Mouse (Mus musculus): ENCODE data around the gene Nemp1. TPM values are rescaled to one million over a fixed set of nuclear protein-coding genes. Genes with fewer than 3 reads are reported as not detected.

Nemp1 gene
- polyA plus RNA-seq, 1 experiment from 2014 or later, result 11.2 TPM

- Histone ChIP-seq H3K4me3 (ENCODE audit: low read depth, low read length) (peak overlapping the region; percentile 85), H3K4me2 (ENCODE audit: low read depth, low read length) (peak overlapping the region; percentile 73), H3K27ac (replicated peaks; ENCODE audit: low read depth, low read length) (peak overlapping the region; percentile 99), H3K36me3 (ENCODE audit: control insufficient read depth, insufficient read depth, low read length) (peaks cover 39% of the 10 kb centered on the region), H3K9ac (ENCODE audit: low read depth, low read length) (peak overlapping the region; percentile 86), H3K9me3 (ENCODE audit: control insufficient read depth, low read length) (no peaks in the 10 kb centered on the region), H3K4me1 (ENCODE audit: control insufficient read depth, insufficient read depth, low read length) (peaks cover 43% of the 10 kb centered on the region), H3K27me3 (replicated peaks; ENCODE audit: control insufficient read depth, insufficient read depth, low read length) (no peaks in the 10 kb centered on the region)
- ATAC-seq (ENCODE audit: low read depth), result no peak
- WGBS, result 5% methylated on average over 14 of the region's 14 CpGs
- DNase-seq (ENCODE audit: low spot score), result no peak
Observed at GRCm38 (mm10) chr10:127665366-127666181, 1.1 kb upstream of the Nemp1 start.

DNA sequence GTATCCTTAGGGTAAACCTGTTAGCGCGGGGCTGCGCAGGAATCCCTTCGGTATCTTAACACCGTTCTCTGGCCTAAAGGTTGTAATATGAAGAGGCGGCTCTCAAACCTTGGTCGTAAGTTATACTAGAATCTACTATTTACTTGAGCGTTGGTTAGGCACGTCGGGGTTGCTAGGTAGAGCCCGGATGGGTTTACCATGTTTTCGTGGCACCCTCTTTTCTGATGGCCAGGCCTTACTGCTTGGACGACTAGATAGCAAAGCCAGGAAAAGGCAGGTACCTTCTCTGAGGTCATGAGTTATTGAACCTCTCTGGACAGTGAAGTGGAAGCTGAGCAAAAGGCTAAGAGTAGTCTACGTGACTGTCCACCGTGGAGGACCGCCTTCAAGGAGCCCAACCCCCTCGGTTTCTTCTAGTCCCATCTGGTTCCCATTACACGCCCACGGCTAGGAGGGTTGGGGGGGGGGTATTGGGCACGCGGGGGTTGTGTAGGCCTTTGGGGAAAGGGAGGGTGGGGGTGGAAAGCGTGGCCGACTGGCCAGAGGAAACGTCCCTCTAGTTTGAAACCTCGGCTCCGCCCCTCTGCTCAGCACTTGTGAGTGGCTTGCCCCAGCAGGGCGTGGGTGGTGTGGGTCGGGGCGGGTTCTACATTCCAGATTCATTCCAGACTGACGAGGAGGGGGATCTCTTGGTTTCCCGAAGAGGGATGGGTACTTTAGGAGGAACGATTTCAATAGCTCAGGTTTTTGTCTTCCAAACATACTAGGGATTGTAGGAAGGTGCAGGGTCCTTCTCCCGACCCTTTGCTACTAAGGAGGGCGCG, 780 bp downstream of the Nemp1 start:
- H3K4me1 ChIP-seq (ENCODE audit: control insufficient read depth, insufficient read depth, low read length), result peaks cover 30% of the 10 kb centered on the region
- H3K36me3 ChIP-seq (ENCODE audit: control insufficient read depth, insufficient read depth, low read length), result peaks cover 26% of the 10 kb centered on the region
- peak overlapping the region; percentile 99 for H3K27ac ChIP-seq (replicated peaks; ENCODE audit: low read depth, low read length)
- WGBS, result 1% methylated on average over 35 of the region's 35 CpGs
- peak overlapping the region; percentile 73 for H3K4me2 ChIP-seq (ENCODE audit: low read depth, low read length)
- ATAC-seq (ENCODE audit: low read depth) (peak; percentile 75), DNase-seq (ENCODE audit: low spot score) (peak; percentile 98)
- no peaks in the 10 kb centered on the region for H3K9me3 ChIP-seq (ENCODE audit: control insufficient read depth, low read length)
- no peaks in the 10 kb centered on the region for H3K27me3 ChIP-seq (replicated peaks; ENCODE audit: control insufficient read depth, insufficient read depth, low read length)
- H3K9ac ChIP-seq (ENCODE audit: low read depth, low read length), result peak overlapping the region; percentile 86
- H3K4me3 ChIP-seq (ENCODE audit: low read depth, low read length), result peak overlapping the region; percentile 85

DNA sequence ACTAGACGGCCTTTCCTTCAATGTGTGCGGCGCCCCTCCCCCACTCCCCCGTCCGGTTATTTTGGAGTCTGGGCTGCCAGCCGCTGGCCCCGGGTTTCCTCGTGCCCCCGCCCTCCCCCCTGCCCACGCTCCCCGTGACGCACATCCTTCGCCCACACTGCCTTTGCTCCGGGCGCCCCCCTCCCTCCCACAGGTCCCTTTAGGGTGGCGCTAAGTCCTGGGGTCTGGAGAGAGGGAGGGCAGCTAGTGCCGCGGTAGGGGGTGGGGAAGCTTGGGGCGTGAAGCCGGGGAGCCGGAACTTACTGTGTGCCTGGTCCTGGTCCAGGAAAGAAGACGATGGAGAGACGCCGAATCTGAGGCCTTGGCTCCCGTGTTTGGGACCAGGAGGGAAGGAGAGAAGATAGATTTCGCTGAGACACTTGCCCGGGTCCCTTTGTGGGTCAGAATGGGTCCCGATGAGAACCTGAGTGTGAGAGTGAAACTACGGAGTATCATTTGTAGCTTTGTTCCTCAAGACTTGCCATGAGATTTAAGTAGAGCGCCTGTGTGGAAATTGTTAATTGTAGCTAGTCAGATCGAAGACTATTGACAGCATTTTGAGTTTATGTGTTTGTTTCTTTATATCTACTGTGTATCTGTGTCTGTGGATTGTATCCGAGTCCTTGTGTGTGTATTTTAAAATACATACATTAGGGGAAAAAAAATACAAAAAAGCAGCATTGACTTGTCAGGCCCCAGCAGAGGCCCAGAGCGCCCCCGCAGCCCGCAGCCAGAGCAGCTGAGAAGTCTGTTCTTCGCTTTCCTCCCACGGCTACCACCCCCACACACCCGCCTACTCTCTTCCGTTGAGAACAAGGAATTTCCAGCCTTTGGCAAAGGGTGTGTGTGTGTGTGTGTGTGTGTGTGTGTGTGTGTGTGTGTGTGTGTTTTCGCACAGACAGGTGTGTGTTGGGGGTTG, 1.7 kb downstream of the Nemp1 start, which contains the start of gene Nab2:
Gene Nab2, minus strand, starts transcription at position 476 of the 958 bp plus-strand sequence.
- peaks cover 17% of the 10 kb centered on the region for H3K36me3 ChIP-seq (ENCODE audit: control insufficient read depth, insufficient read depth, low read length)
- H3K9me3 ChIP-seq (ENCODE audit: control insufficient read depth, low read length), result no peaks in the 10 kb centered on the region
- H3K4me1 ChIP-seq (ENCODE audit: control insufficient read depth, insufficient read depth, low read length), result peaks cover 21% of the 10 kb centered on the region
- H3K27me3 ChIP-seq (replicated peaks; ENCODE audit: control insufficient read depth, insufficient read depth, low read length), result no peaks in the 10 kb centered on the region
- WGBS, result under 1% methylated on average over 38 of the region's 40 CpGs
- H3K4me3 ChIP-seq (ENCODE audit: low read depth, low read length), result peak within 1 kb of the TSS; percentile 85
- peak within 1 kb of the TSS; percentile 86 for H3K9ac ChIP-seq (ENCODE audit: low read depth, low read length)
- ATAC-seq (ENCODE audit: low read depth) (peak; percentile 51), DNase-seq (ENCODE audit: low spot score) (peak; percentile 92)
- H3K27ac ChIP-seq (replicated peaks; ENCODE audit: low read depth, low read length), result peak within 1 kb of the TSS; percentile 99
- H3K4me2 ChIP-seq (ENCODE audit: low read depth, low read length), result peak within 1 kb of the TSS; percentile 73

- 5% methylated on average over 7 of the region's 7 CpGs for WGBS
- H3K9me3 ChIP-seq (ENCODE audit: control insufficient read depth, low read length), result no peaks in the 10 kb centered on the region
- DNase-seq (ENCODE audit: low spot score) (peak; percentile 75), ATAC-seq (ENCODE audit: low read depth) (no peak)
- peaks cover 15% of the 10 kb centered on the region for H3K4me1 ChIP-seq (ENCODE audit: control insufficient read depth, insufficient read depth, low read length)
- no peaks in the 10 kb centered on the region for H3K27me3 ChIP-seq (replicated peaks; ENCODE audit: control insufficient read depth, insufficient read depth, low read length)
- H3K9ac ChIP-seq (ENCODE audit: low read depth, low read length), result peak overlapping the region; percentile 86; the same call in 1 of the 2 replicates
- H3K4me2 ChIP-seq (ENCODE audit: low read depth, low read length), result peak overlapping the region; percentile 73
- peak overlapping the region; percentile 85 for H3K4me3 ChIP-seq (ENCODE audit: low read depth, low read length)
- peaks cover 9% of the 10 kb centered on the region for H3K36me3 ChIP-seq (ENCODE audit: control insufficient read depth, insufficient read depth, low read length)
- peak overlapping the region; percentile 99 for H3K27ac ChIP-seq (replicated peaks; ENCODE audit: low read depth, low read length)
Observed at GRCm38 (mm10) chr10:127669170-127669569, 2.5 kb downstream of the Nemp1 start.

GRCm38 (mm10) chr10:127670185-127670584, 3.5 kb downstream of the Nemp1 start:
- Histone ChIP-seq H3K4me2 (ENCODE audit: low read depth, low read length) (no peak overlapping the region), H3K27ac (replicated peaks; ENCODE audit: low read depth, low read length) (no peak overlapping the region), H3K4me3 (ENCODE audit: low read depth, low read length) (no peak overlapping the region), H3K27me3 (replicated peaks; ENCODE audit: control insufficient read depth, insufficient read depth, low read length) (no peaks in the 10 kb centered on the region), H3K9me3 (ENCODE audit: control insufficient read depth, low read length) (no peaks in the 10 kb centered on the region), H3K9ac (ENCODE audit: low read depth, low read length) (no peak overlapping the region), H3K4me1 (ENCODE audit: control insufficient read depth, insufficient read depth, low read length) (peaks cover 5% of the 10 kb centered on the region), H3K36me3 (ENCODE audit: control insufficient read depth, insufficient read depth, low read length) (no peaks in the 10 kb centered on the region)
- WGBS, result 79% methylated on average over 2 of the region's 2 CpGs
- no peak for ATAC-seq (ENCODE audit: low read depth)
- DNase-seq (ENCODE audit: low spot score), result no peak

DNA sequence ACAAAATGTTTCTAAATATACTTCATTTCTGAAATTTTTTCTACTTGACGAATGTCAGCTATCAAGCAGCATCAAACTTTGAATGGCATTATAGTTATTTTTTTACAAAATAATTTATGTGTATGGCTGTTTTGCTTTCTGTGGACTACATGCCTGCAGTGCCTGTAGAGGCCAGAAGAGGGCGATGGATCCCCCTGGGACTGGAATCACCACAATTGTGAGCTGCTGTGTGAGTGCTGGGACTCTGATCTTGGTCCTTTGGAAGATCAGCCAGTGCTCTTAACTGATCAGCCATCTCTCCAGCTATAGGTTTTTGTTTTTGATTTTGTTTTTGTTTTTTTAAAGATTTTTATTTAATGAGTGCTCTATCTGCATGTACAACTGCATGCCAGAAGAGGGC, 4.6 kb downstream of the Nemp1 start:
- H3K27ac ChIP-seq (replicated peaks; ENCODE audit: low read depth, low read length), result no peak overlapping the region
- 34% methylated on average over 2 of the region's 2 CpGs for WGBS
- H3K4me1 ChIP-seq (ENCODE audit: control insufficient read depth, insufficient read depth, low read length), result peaks cover 5% of the 10 kb centered on the region; the same call in 1 of the 2 replicates
- H3K4me3 ChIP-seq (ENCODE audit: low read depth, low read length), result no peak overlapping the region
- no peak overlapping the region for H3K4me2 ChIP-seq (ENCODE audit: low read depth, low read length)
- DNase-seq (ENCODE audit: low spot score) (no peak), ATAC-seq (ENCODE audit: low read depth) (no peak)
- H3K9me3 ChIP-seq (ENCODE audit: control insufficient read depth, low read length), result no peaks in the 10 kb centered on the region
- H3K9ac ChIP-seq (ENCODE audit: low read depth, low read length), result no peak overlapping the region
- no peaks in the 10 kb centered on the region for H3K36me3 ChIP-seq (ENCODE audit: control insufficient read depth, insufficient read depth, low read length)
- no peaks in the 10 kb centered on the region for H3K27me3 ChIP-seq (replicated peaks; ENCODE audit: control insufficient read depth, insufficient read depth, low read length)

DNA sequence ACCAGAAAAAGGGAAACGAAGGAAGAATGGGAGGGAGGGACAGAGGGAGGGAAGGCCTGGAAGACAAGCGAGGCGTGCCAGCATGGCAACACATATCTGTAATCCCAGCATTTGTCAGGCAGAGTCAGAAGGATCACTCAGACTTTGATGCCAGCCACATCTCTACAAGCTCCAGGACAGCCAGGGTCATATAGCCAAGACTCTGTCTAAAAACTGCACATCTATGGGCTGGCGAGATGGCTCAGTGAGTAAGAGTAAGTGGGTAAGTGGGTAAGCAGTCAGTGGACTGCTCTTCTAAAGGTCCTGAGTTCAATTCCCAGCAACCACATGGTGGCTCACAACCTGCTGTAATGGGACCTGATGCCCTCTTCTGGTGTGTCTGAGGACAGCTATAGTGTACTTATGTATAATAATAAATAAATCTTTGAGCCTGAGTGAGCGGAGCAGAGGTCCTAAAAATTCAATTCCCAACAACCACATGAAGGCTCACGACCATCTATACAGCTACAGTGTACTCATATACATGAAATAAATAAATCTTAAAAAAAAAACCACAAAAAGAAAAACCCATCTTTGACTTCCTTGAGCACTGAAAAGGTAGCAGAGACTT, 7.5 kb downstream of the Nemp1 start:
- Histone ChIP-seq H3K4me3 (ENCODE audit: low read depth, low read length) (no peak overlapping the region), H3K36me3 (ENCODE audit: control insufficient read depth, insufficient read depth, low read length) (no peaks in the 10 kb centered on the region), H3K4me2 (ENCODE audit: low read depth, low read length) (no peak overlapping the region), H3K9ac (ENCODE audit: low read depth, low read length) (no peak overlapping the region), H3K4me1 (ENCODE audit: control insufficient read depth, insufficient read depth, low read length) (peaks cover 5% of the 10 kb centered on the region; the same call in 1 of the 2 replicates), H3K27ac (replicated peaks; ENCODE audit: low read depth, low read length) (no peak overlapping the region), H3K9me3 (ENCODE audit: control insufficient read depth, low read length) (no peaks in the 10 kb centered on the region), H3K27me3 (replicated peaks; ENCODE audit: control insufficient read depth, insufficient read depth, low read length) (no peaks in the 10 kb centered on the region)
- ATAC-seq (ENCODE audit: low read depth) (no peak), DNase-seq (ENCODE audit: low spot score) (no peak)
- 96% methylated on average over 6 of the region's 6 CpGs for WGBS
